Mouse (Mus musculus) CH12.LX (cell line): Measurements from ENCODE around the gene Pcna. TPM values are rescaled to one million over a fixed set of nuclear protein-coding genes. Genes with fewer than 3 reads are reported as not detected.

ENCODE experiments used
- DNase-seq: peaks from one replicate; pipeline ENCODE4 v3.0.0-alpha.2; 2013; ENCODE audit errors: extremely low read depth
- H3K27ac ChIP-seq: 2 replicates; pipeline ENCODE4 v1.5.1; 2012; ENCODE audit warnings: low read depth, mild to moderate bottlenecking, control low read depth, moderate library complexity; ENCODE audit not compliant: insufficient read depth
- H3K27me3 ChIP-seq: replicated peaks from 2 replicates; pipeline ENCODE3; 2012; ENCODE audit warnings: inconsistent platforms
- H3K36me3 ChIP-seq, 2 experiments: replicated peaks in 1 of 2; 2 replicates each; pipeline versions ENCODE3 to v1.6.1; 2012; ENCODE audit warnings: inconsistent platforms in 1 of 2, low read length in 1 of 2, mild to moderate bottlenecking in 1 of 2, mixed read lengths in 1 of 2, moderate library complexity in 1 of 2; ENCODE audit not compliant: control insufficient read depth in 1 of 2, insufficient read depth in 1 of 2
- H3K4me1 ChIP-seq, 2 experiments: 2 replicates each; pipeline ENCODE4 v1.6.1; 2012; ENCODE audit warnings: inconsistent platforms in 1 of 2, moderate library complexity in 1 of 2; ENCODE audit not compliant: insufficient read depth in 2 of 2, control insufficient read depth in 1 of 2
- H3K4me2 ChIP-seq: 2 replicates; pipeline ENCODE4 v1.6.1; 2012; ENCODE audit warnings: low read depth, mild to moderate bottlenecking, control low read depth; ENCODE audit not compliant: poor library complexity, insufficient read depth, severe bottlenecking
- H3K4me3 ChIP-seq, 3 experiments: fragments of 150-350 bp in 1 of 3; sonication (generic) in 1 of 3; replicated peaks in 1 of 3; 2 replicates each; pipeline versions ENCODE3 to v1.5.1; 2011 to 2012; ENCODE audit warnings: low read depth in 2 of 3, low read length in 2 of 3, mild to moderate bottlenecking in 2 of 3, moderate library complexity in 2 of 3, control low read depth in 1 of 3, improper control_type of control experiment in 1 of 3, inconsistent platforms in 1 of 3, mixed read lengths in 1 of 3; ENCODE audit not compliant: poor library complexity in 1 of 3
- H3K79me2 ChIP-seq: replicated peaks from 2 replicates; pipeline ENCODE4 v1.6.1; 2012; ENCODE audit warnings: mild to moderate bottlenecking, moderate library complexity; ENCODE audit not compliant: control insufficient read depth, poor library complexity, insufficient read depth, severe bottlenecking; ENCODE audit errors: extremely low read depth
- H3K9ac ChIP-seq: 2 replicates; pipeline ENCODE4 v1.6.1; 2012; ENCODE audit warnings: low read depth, mild to moderate bottlenecking, control low read depth, moderate library complexity; ENCODE audit not compliant: insufficient read depth
- H3K9me3 ChIP-seq: replicated peaks from 2 replicates; pipeline ENCODE3; 2012; ENCODE audit warnings: low read length, inconsistent platforms, mixed read lengths
- BHLHE40 ChIP-seq: IDR thresholded peaks from 2 replicates; pipeline ENCODE4 v1.6.1; 2011; ENCODE audit warnings: mild to moderate bottlenecking, low read depth, low read length, improper control_type of control experiment
- CHD1 ChIP-seq: IDR thresholded peaks from 2 replicates; pipeline ENCODE4 v1.6.1; 2012; ENCODE audit warnings: low read depth, low read length, improper control_type of control experiment, inconsistent platforms
- CTCF ChIP-seq, 2 experiments: IDR thresholded peaks in 1 of 2; conservative IDR thresholded peaks in 1 of 2; 2 replicates each; pipeline ENCODE4 v1.5.1; 2011 to 2012; ENCODE audit warnings: low read depth in 2 of 2, low read length in 2 of 2, improper control_type of control experiment in 1 of 2, inconsistent platforms in 1 of 2, mild to moderate bottlenecking in 1 of 2, moderate library complexity in 1 of 2
- JUND ChIP-seq: conservative IDR thresholded peaks from 2 replicates; pipeline ENCODE4 v1.6.1; 2011; ENCODE audit warnings: low read depth, low read length, improper control_type of control experiment
- MAFK ChIP-seq: IDR thresholded peaks from 2 replicates; pipeline ENCODE4 v1.6.1; 2011; ENCODE audit warnings: low read length, improper control_type of control experiment; ENCODE audit not compliant: insufficient replicate concordance
- MAZ ChIP-seq: IDR thresholded peaks from 2 replicates; pipeline ENCODE4 v1.6.1; 2012; ENCODE audit warnings: low read depth, mild to moderate bottlenecking, inconsistent platforms, low read length, improper control_type of control experiment, moderate library complexity
- PAX5 ChIP-seq: IDR thresholded peaks from 2 replicates; pipeline ENCODE4 v1.6.1; 2012; ENCODE audit warnings: low read length, inconsistent platforms, mixed read lengths
- POLR2A ChIP-seq: IDR thresholded peaks from 2 replicates; pipeline ENCODE4 v1.6.1; 2011; ENCODE audit warnings: low read depth, mild to moderate bottlenecking, improper control_type of control experiment, low read length
- RAD21 ChIP-seq: IDR thresholded peaks from 2 replicates; pipeline ENCODE4 v1.6.1; 2011; ENCODE audit warnings: low read depth, mild to moderate bottlenecking, low read length, improper control_type of control experiment, moderate library complexity
- RCOR1 ChIP-seq: conservative IDR thresholded peaks from 2 replicates; pipeline ENCODE4 v1.6.1; 2012; ENCODE audit warnings: low read depth, mild to moderate bottlenecking, inconsistent platforms, low read length, improper control_type of control experiment
- SMC3 ChIP-seq: IDR thresholded peaks from 2 replicates; pipeline ENCODE4 v1.6.1; 2011; ENCODE audit warnings: low read depth, low read length, improper control_type of control experiment
- TBP ChIP-seq: conservative IDR thresholded peaks from 2 replicates; pipeline ENCODE4 v1.6.1; 2011; ENCODE audit warnings: low read depth, low read length, improper control_type of control experiment
- USF1 ChIP-seq: IDR thresholded peaks from 2 replicates; pipeline ENCODE4 v1.6.1; 2014; ENCODE audit warnings: low read depth, mild to moderate bottlenecking, inconsistent platforms, low read length, improper control_type of control experiment
- USF2 ChIP-seq: conservative IDR thresholded peaks from 2 replicates; pipeline ENCODE4 v1.6.1; 2011; ENCODE audit warnings: low read depth, low read length, improper control_type of control experiment
- ZMIZ1 ChIP-seq: IDR thresholded peaks from 2 replicates; pipeline ENCODE4 v1.6.1; 2012; ENCODE audit warnings: low read depth, mild to moderate bottlenecking, inconsistent platforms, low read length, improper control_type of control experiment
- dilution Hi-C: fragments of 300-500 bp; cut with MboI; formaldehyde crosslinking; loops from 2 replicates; pipeline ENCODE4 v1.14.3; 2020; ENCODE audit warnings: low sequenced_read_pairs; ENCODE audit not compliant: extremely low pct_unique_long_range_greater_than_20kb, extremely low pct_ligation_motif_present
- in situ Hi-C: fragments of 300-500 bp; cut with MboI; formaldehyde crosslinking; loops from 3 replicates; pipeline ENCODE4 v1.14.3; 2019; ENCODE audit warnings: low sequenced_read_pairs, low pct_ligation_motif_present, low pct_unique_long_range_greater_than_20kb, mixed read lengths
- polyA plus RNA-seq: library from polyadenylated mRNA; unstranded; fragments of >175 nt; gene quantifications from 2 replicates; pipeline ENCODE4 v1.2.1, GENCODE M21; 2012; ENCODE audit warnings: low read depth; ENCODE audit not compliant: insufficient read length
- total RNA-seq, 2 experiments: library from RNA; depleted of rRNA; stranded (reverse); fragments of 300-350 nt in 1 of 2; fragments of >200 nt in 1 of 2; gene quantifications; 2 replicates each; pipeline ENCODE4 v1.2.3; 2012 to 2014

Pcna gene
- total and polyA plus RNA-seq, 3 experiments = 354 to 839 (median 550) TPM

DNA sequence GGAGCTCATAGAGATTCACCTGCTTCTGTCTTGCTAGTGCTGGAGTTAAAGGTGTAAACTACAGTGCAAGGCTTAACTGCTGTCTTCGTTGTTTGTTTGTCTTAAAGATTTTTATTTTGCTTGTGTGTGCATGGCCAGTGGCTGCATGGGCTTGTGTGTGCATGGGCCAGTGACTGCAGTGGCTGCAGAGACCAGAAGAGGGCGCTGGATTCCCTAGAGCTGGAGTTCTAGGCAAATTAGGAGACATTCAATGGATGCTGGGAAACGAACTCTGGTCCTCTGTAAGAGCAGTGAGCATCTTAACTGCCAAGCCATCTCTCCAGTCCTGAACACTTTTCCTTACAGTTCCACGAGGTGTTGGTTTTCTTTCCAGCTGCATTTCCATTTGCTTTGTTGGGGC is 22.4 kb upstream of the Pcna start:
- Histone ChIP-seq H3K79me2 (peaks cover 31% of the 10 kb centered on the region), H3K27ac (no peak overlapping the region), H3K27me3 (no peaks in the 10 kb centered on the region), H3K4me1 (peaks cover 7 to 44% of the 10 kb centered on the region in 2 experiments; a peak in 3 of 4 replicates), H3K9me3 (no peaks in the 10 kb centered on the region)
- DNase-seq = no peak
- in situ Hi-C loops = no loop called here
- TF ChIP-seq PAX5 = no peak
- TF ChIP-seq CTCF (conservative IDR thresholded peaks at IDR 0.05 in 1 of 2, IDR thresholded peaks at IDR 0.05 in 1 of 2; ENCODE audit: low read depth in 2 of 2, low read length in 2 of 2) = peak in 1 of 2 experiments; percentile 21; a peak in 1 of 4 replicates
- TF ChIP-seq, all 38 proteins: peak for 1
- Histone ChIP-seq H3K9ac (no peak overlapping the region), H3K4me3 (no peak overlapping the region), H3K4me2 (no peak overlapping the region), H3K36me3 (peaks cover 0 to 27% of the 10 kb centered on the region in 2 experiments)
- dilution Hi-C loops = no loop called here

DNA sequence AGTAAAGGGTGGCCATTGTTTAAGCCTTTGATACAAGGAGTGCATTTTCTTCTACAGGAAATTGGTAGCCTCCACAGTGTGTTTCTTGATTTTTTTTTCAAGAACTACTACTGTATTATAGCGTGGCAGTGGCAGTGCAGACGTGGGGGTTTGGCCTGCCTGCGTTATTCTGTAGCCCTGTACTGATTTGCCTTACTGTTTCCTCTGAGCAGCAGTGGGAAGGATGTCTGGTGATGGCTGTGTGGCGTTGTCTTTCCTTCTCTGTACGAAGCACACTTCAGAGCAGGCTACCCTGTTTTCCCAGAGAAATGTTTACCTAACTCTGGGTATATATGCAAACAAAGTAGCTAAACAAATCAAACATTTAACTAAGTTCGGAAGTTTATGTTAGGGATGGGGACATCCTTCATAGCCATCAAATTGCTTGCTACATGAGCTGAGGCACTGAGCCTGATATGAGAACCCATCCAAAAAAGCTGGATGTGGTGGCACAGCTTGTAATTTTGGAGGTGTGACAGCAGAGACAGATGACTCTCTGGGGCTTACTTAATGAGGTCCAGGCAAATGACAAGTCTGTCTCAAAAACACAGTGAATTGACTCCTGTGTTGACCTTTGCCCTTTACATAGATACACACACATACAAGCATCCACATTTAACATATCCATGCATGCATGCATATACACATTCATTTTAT is 19.7 kb upstream of the Pcna start:
- H3K9me3 ChIP-seq = no peaks in the 10 kb centered on the region
- H3K79me2 ChIP-seq = peaks cover 40% of the 10 kb centered on the region
- H3K36me3 ChIP-seq = peaks cover 0 to 23% of the 10 kb centered on the region in 2 experiments
- H3K4me3 ChIP-seq = no peak overlapping the region
- no peak for TF ChIP-seq USF1
- no peak for TF ChIP-seq MAZ
- no peak for TF ChIP-seq MAFK
- TF ChIP-seq RCOR1 = no peak
- no peak for TF ChIP-seq PAX5
- TF ChIP-seq JUND = no peak
- no peak for TF ChIP-seq SMC3
- peaks cover 5 to 42% of the 10 kb centered on the region in 2 experiments; a peak in 3 of 4 replicates for H3K4me1 ChIP-seq
- no peak for DNase-seq
- H3K27me3 ChIP-seq = no peaks in the 10 kb centered on the region
- in situ Hi-C loops (no loop called here), dilution Hi-C loops (no loop called here)
- H3K4me2 ChIP-seq = no peak overlapping the region
- no peak overlapping the region for H3K27ac ChIP-seq
- no peak overlapping the region for H3K9ac ChIP-seq

DNA sequence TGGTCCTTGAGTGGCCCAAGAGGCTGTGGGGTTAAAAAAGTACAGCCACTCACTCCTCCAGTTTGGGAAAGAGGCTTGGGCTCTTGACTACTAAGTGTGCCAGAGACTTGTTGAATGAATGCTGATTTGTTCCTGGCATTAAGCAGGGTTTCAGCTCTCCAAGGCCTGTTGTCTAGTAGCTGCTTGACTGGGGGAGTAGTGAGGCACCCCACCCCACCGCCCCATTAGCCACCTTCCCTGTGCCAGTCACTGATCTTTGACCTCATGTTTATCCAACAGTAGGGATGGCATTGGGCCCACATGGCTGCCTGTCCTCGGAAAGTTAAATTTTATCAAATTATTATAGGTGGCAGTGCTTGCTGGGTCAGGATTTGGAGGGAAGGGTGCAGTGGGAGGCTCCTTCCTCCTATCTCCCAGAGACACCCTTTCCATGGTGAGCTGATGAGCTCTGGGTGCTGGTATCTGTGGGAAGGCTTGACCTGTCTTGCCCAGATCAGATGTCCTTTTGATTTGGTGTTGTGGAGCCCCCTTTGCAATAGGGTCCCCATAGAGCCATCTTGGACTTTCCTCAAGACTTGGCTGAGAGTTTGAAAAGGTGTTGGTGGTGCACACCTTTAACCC is 17.3 kb upstream of the Pcna start:
- dilution Hi-C loops = no loop called here
- H3K36me3 ChIP-seq = peaks cover 0 to 18% of the 10 kb centered on the region in 2 experiments
- H3K9me3 ChIP-seq = no peaks in the 10 kb centered on the region
- H3K27me3 ChIP-seq = no peaks in the 10 kb centered on the region
- H3K27ac ChIP-seq = no peak overlapping the region
- H3K9ac ChIP-seq = no peak overlapping the region
- peaks cover 8 to 45% of the 10 kb centered on the region in 2 experiments for H3K4me1 ChIP-seq
- H3K4me3 ChIP-seq = no peak overlapping the region
- peaks cover 52% of the 10 kb centered on the region for H3K79me2 ChIP-seq
- DNase-seq = no peak
- in situ Hi-C loops = no loop called here
- TF ChIP-seq TBP (no peak), RAD21 (no peak), USF2 (no peak), ZMIZ1 (no peak), CTCF (conservative IDR thresholded peaks at IDR 0.05 in 1 of 2, IDR thresholded peaks at IDR 0.05 in 1 of 2; ENCODE audit: low read depth in 2 of 2, low read length in 2 of 2) (no peak), POLR2A (no peak), CHD1 (no peak), BHLHE40 (no peak)
- no peak overlapping the region for H3K4me2 ChIP-seq
